Mouse (Mus musculus): ENCODE measurements around the gene Grifin. TPM values are rescaled to one million over a fixed set of nuclear protein-coding genes. Genes with fewer than 3 reads are reported as not detected.

Gene Grifin
- polyA plus RNA-seq, 1 experiment from 2014 or later, result not detected

- no peaks in the 10 kb centered on the region for H3K36me3 ChIP-seq (ENCODE audit: control insufficient read depth, insufficient read depth)
- peaks cover 5% of the 10 kb centered on the region; the same call in 1 of the 2 replicates for H3K27me3 ChIP-seq (replicated peaks; ENCODE audit: control insufficient read depth, insufficient read depth, low read length)
- H3K4me1 ChIP-seq (replicated peaks; ENCODE audit: control insufficient read depth, insufficient read depth, low read length), result peaks cover 47% of the 10 kb centered on the region
- no peak for ATAC-seq
- 0% methylated on average over 16 of the region's 17 CpGs for WGBS
- H3K9ac ChIP-seq (replicated peaks; ENCODE audit: low read depth, low read length), result peak overlapping the region; percentile 69
- H3K4me3 ChIP-seq (replicated peaks; ENCODE audit: low read length), result peak overlapping the region; percentile 60
- no peaks in the 10 kb centered on the region for H3K9me3 ChIP-seq (ENCODE audit: control insufficient read depth, low read length)
- peak overlapping the region; percentile 94 for H3K4me2 ChIP-seq (ENCODE audit: low read length)
- H3K27ac ChIP-seq (ENCODE audit: low read length), result peak overlapping the region; percentile 81
Measured at GRCm38 (mm10) chr5:140607836-140608633, 43.2 kb upstream of the Grifin start.

- Histone ChIP-seq H3K4me1 (replicated peaks; ENCODE audit: control insufficient read depth, insufficient read depth, low read length) (peaks cover 45% of the 10 kb centered on the region), H3K9ac (replicated peaks; ENCODE audit: low read depth, low read length) (peak within 1 kb of the TSS; percentile 69), H3K9me3 (ENCODE audit: control insufficient read depth, low read length) (no peaks in the 10 kb centered on the region), H3K4me2 (ENCODE audit: low read length) (peak within 1 kb of the TSS; percentile 94), H3K27me3 (replicated peaks; ENCODE audit: control insufficient read depth, insufficient read depth, low read length) (peaks cover 5% of the 10 kb centered on the region; the same call in 1 of the 2 replicates), H3K4me3 (replicated peaks; ENCODE audit: low read length) (peak within 1 kb of the TSS; percentile 60), H3K36me3 (ENCODE audit: control insufficient read depth, insufficient read depth) (no peaks in the 10 kb centered on the region), H3K27ac (ENCODE audit: low read length) (peak within 1 kb of the TSS; percentile 81)
- ATAC-seq, result peak; percentile 41
- WGBS, result under 1% methylated on average over 87 of the region's 91 CpGs
Measured at GRCm38 (mm10) chr5:140607001-140607835, 42.3 kb upstream of the Grifin start, which contains the start of gene Lfng. Gene Lfng (plus strand): TSS chr5:140607320.

GRCm38 (mm10) chr5:140606386-140606785, 41.5 kb upstream of the Grifin start:
- H3K9ac ChIP-seq (replicated peaks; ENCODE audit: low read depth, low read length), result peak overlapping the region; percentile 32; the same call in 1 of the 2 replicates

GRCm38 (mm10) chr5:140605228-140605627, 40.4 kb upstream of the Grifin start:
- Histone ChIP-seq H3K27me3 (replicated peaks; ENCODE audit: control insufficient read depth, insufficient read depth, low read length) (peaks cover 5% of the 10 kb centered on the region; the same call in 1 of the 2 replicates), H3K4me2 (ENCODE audit: low read length) (no peak overlapping the region), H3K36me3 (ENCODE audit: control insufficient read depth, insufficient read depth) (no peaks in the 10 kb centered on the region), H3K4me3 (replicated peaks; ENCODE audit: low read length) (no peak overlapping the region), H3K9me3 (ENCODE audit: control insufficient read depth, low read length) (no peaks in the 10 kb centered on the region), H3K27ac (ENCODE audit: low read length) (no peak overlapping the region), H3K4me1 (replicated peaks; ENCODE audit: control insufficient read depth, insufficient read depth, low read length) (peaks cover 27% of the 10 kb centered on the region), H3K9ac (replicated peaks; ENCODE audit: low read depth, low read length) (no peak overlapping the region)
- WGBS, result 39% methylated on average over 3 of the region's 3 CpGs
- no peak for ATAC-seq

More at GRCm38 (mm10) chr5:140606386-140606785, 41.5 kb upstream of the Grifin start:
- no peak for ATAC-seq
- Histone ChIP-seq H3K4me1 (replicated peaks; ENCODE audit: control insufficient read depth, insufficient read depth, low read length) (peaks cover 39% of the 10 kb centered on the region), H3K27ac (ENCODE audit: low read length) (no peak overlapping the region), H3K4me2 (ENCODE audit: low read length) (peak overlapping the region; percentile 94), H3K36me3 (ENCODE audit: control insufficient read depth, insufficient read depth) (no peaks in the 10 kb centered on the region), H3K9me3 (ENCODE audit: control insufficient read depth, low read length) (no peaks in the 10 kb centered on the region), H3K27me3 (replicated peaks; ENCODE audit: control insufficient read depth, insufficient read depth, low read length) (peaks cover 5% of the 10 kb centered on the region; the same call in 1 of the 2 replicates), H3K4me3 (replicated peaks; ENCODE audit: low read length) (peak overlapping the region; percentile 60)
- WGBS, result 1% methylated on average over 23 of the region's 23 CpGs

- 87% methylated on average over 8 of the region's 8 CpGs for WGBS
- peaks cover 26% of the 10 kb centered on the region for H3K4me1 ChIP-seq (replicated peaks; ENCODE audit: control insufficient read depth, insufficient read depth, low read length)
- no peaks in the 10 kb centered on the region for H3K36me3 ChIP-seq (ENCODE audit: control insufficient read depth, insufficient read depth)
Measured at GRCm38 (mm10) chr5:140604386-140604785, 39.5 kb upstream of the Grifin start.

GRCm38 (mm10) chr5:140602540-140602939, 37.7 kb upstream of the Grifin start:
- no peak overlapping the region for H3K27ac ChIP-seq (ENCODE audit: low read length)
- ATAC-seq, result no peak
- no peaks in the 10 kb centered on the region for H3K36me3 ChIP-seq (ENCODE audit: control insufficient read depth, insufficient read depth)
- H3K4me2 ChIP-seq (ENCODE audit: low read length), result no peak overlapping the region
- peaks cover 17% of the 10 kb centered on the region for H3K4me1 ChIP-seq (replicated peaks; ENCODE audit: control insufficient read depth, insufficient read depth, low read length)
- peaks cover 5% of the 10 kb centered on the region; the same call in 1 of the 2 replicates for H3K27me3 ChIP-seq (replicated peaks; ENCODE audit: control insufficient read depth, insufficient read depth, low read length)
- no peaks in the 10 kb centered on the region for H3K9me3 ChIP-seq (ENCODE audit: control insufficient read depth, low read length)
- 76% methylated on average over 2 of the region's 2 CpGs for WGBS
- no peak overlapping the region for H3K4me3 ChIP-seq (replicated peaks; ENCODE audit: low read length)
- no peak overlapping the region for H3K9ac ChIP-seq (replicated peaks; ENCODE audit: low read depth, low read length)

More at GRCm38 (mm10) chr5:140604386-140604785, 39.5 kb upstream of the Grifin start:
- peaks cover 5% of the 10 kb centered on the region; the same call in 1 of the 2 replicates for H3K27me3 ChIP-seq (replicated peaks; ENCODE audit: control insufficient read depth, insufficient read depth, low read length)
- no peak overlapping the region for H3K27ac ChIP-seq (ENCODE audit: low read length)
- no peak for ATAC-seq
- H3K4me3 ChIP-seq (replicated peaks; ENCODE audit: low read length), result no peak overlapping the region
- H3K9me3 ChIP-seq (ENCODE audit: control insufficient read depth, low read length), result no peaks in the 10 kb centered on the region
- no peak overlapping the region for H3K9ac ChIP-seq (replicated peaks; ENCODE audit: low read depth, low read length)
- no peak overlapping the region for H3K4me2 ChIP-seq (ENCODE audit: low read length)

GRCm38 (mm10) chr5:140601712-140602111, 36.8 kb upstream of the Grifin start:
- Histone ChIP-seq H3K4me1 (replicated peaks; ENCODE audit: control insufficient read depth, insufficient read depth, low read length) (peaks cover 9% of the 10 kb centered on the region), H3K27ac (ENCODE audit: low read length) (no peak overlapping the region), H3K9me3 (ENCODE audit: control insufficient read depth, low read length) (no peaks in the 10 kb centered on the region), H3K9ac (replicated peaks; ENCODE audit: low read depth, low read length) (no peak overlapping the region), H3K4me2 (ENCODE audit: low read length) (no peak overlapping the region), H3K4me3 (replicated peaks; ENCODE audit: low read length) (no peak overlapping the region), H3K27me3 (replicated peaks; ENCODE audit: control insufficient read depth, insufficient read depth, low read length) (peaks cover 5% of the 10 kb centered on the region; the same call in 1 of the 2 replicates), H3K36me3 (ENCODE audit: control insufficient read depth, insufficient read depth) (no peaks in the 10 kb centered on the region)
- WGBS, result 53% methylated on average over 12 of the region's 12 CpGs
- peak; percentile 61 for ATAC-seq

GRCm38 (mm10) chr5:140599939-140600338, 35.1 kb upstream of the Grifin start:
- WGBS, result 75% methylated on average over 5 of the region's 5 CpGs
- no peak for ATAC-seq
- Histone ChIP-seq H3K4me1 (replicated peaks; ENCODE audit: control insufficient read depth, insufficient read depth, low read length) (peaks cover 2% of the 10 kb centered on the region; the same call in 1 of the 2 replicates), H3K36me3 (ENCODE audit: control insufficient read depth, insufficient read depth) (no peaks in the 10 kb centered on the region), H3K27me3 (replicated peaks; ENCODE audit: control insufficient read depth, insufficient read depth, low read length) (0 out of 2 replicates have a peak, but pooled peaks cover under 1% of the 10 kb centered on the region), H3K9ac (replicated peaks; ENCODE audit: low read depth, low read length) (no peak overlapping the region), H3K27ac (ENCODE audit: low read length) (no peak overlapping the region), H3K4me2 (ENCODE audit: low read length) (no peak overlapping the region), H3K4me3 (replicated peaks; ENCODE audit: low read length) (no peak overlapping the region), H3K9me3 (ENCODE audit: control insufficient read depth, low read length) (no peaks in the 10 kb centered on the region)

- Histone ChIP-seq H3K4me3 (replicated peaks; ENCODE audit: low read length) (no peak overlapping the region), H3K27ac (ENCODE audit: low read length) (no peak overlapping the region), H3K9me3 (ENCODE audit: control insufficient read depth, low read length) (no peaks in the 10 kb centered on the region), H3K4me1 (replicated peaks; ENCODE audit: control insufficient read depth, insufficient read depth, low read length) (peaks cover 2% of the 10 kb centered on the region; the same call in 1 of the 2 replicates), H3K4me2 (ENCODE audit: low read length) (no peak overlapping the region), H3K27me3 (replicated peaks; ENCODE audit: control insufficient read depth, insufficient read depth, low read length) (no peaks in the 10 kb centered on the region), H3K9ac (replicated peaks; ENCODE audit: low read depth, low read length) (no peak overlapping the region), H3K36me3 (ENCODE audit: control insufficient read depth, insufficient read depth) (no peaks in the 10 kb centered on the region)
- no peak for ATAC-seq
- WGBS, result 91% methylated on average over 4 of the region's 4 CpGs
Measured at GRCm38 (mm10) chr5:140597787-140598186, 32.9 kb upstream of the Grifin start.

Data from forebrain, embryonic 16.5 days (tissue).